Mouse (Mus musculus): ENCODE measurements at regions not wholly inside any gene's neighbourhood (a gene's known extent, or its start where the extent isn't known, plus 50 kb on each side); places are given as distances from the start of the nearest gene placed in this dataset.

GRCm38 (mm10) chr1:157801151-157801550 is 294.6 kb downstream of the Sec16b start:
- no peaks in the 10 kb centered on the region for H3K36me3 ChIP-seq (ENCODE audit: control insufficient read depth, insufficient read depth, low read length)
- WGBS, result 73% methylated on average over 3 of the region's 3 CpGs
- H3K4me1 ChIP-seq (ENCODE audit: control insufficient read depth, insufficient read depth, insufficient read length, low read length), result no peaks in the 10 kb centered on the region
- TF ChIP-seq POLR2A (IDR thresholded peaks at IDR 0.05; ENCODE audit: low read depth, low read length) (no peak), CTCF (IDR thresholded peaks at IDR 0.05; ENCODE audit: extremely low read depth, insufficient read length, insufficient replicate concordance, low read depth, low read length) (no peak)
- H3K27ac ChIP-seq (ENCODE audit: insufficient read depth, low read depth, low read length), result no peak overlapping the region
- no peak overlapping the region for H3K4me3 ChIP-seq (ENCODE audit: low read depth, low read length)
- no peaks in the 10 kb centered on the region for H3K27me3 ChIP-seq (ENCODE audit: control insufficient read depth, insufficient read depth, low read length)

- Histone ChIP-seq H3K4me1 (ENCODE audit: control insufficient read depth, insufficient read depth, insufficient read length, low read length) (no peaks in the 10 kb centered on the region), H3K27me3 (ENCODE audit: control insufficient read depth, insufficient read depth, low read length) (no peaks in the 10 kb centered on the region), H3K27ac (ENCODE audit: insufficient read depth, low read depth, low read length) (no peak overlapping the region), H3K36me3 (ENCODE audit: control insufficient read depth, insufficient read depth, low read length) (no peaks in the 10 kb centered on the region), H3K4me3 (ENCODE audit: low read depth, low read length) (no peak overlapping the region)
- TF ChIP-seq POLR2A (IDR thresholded peaks at IDR 0.05; ENCODE audit: low read depth, low read length) (no peak), CTCF (IDR thresholded peaks at IDR 0.05; ENCODE audit: extremely low read depth, insufficient read length, insufficient replicate concordance, low read depth, low read length) (no peak)
- 60% methylated on average over 3 of the region's 3 CpGs for WGBS
Observed at GRCm38 (mm10) chr1:157804229-157804628, 297.7 kb downstream of the Sec16b start.

- Histone ChIP-seq H3K36me3 (ENCODE audit: control insufficient read depth, insufficient read depth, low read length) (no peaks in the 10 kb centered on the region), H3K4me1 (ENCODE audit: control insufficient read depth, insufficient read depth, insufficient read length, low read length) (no peaks in the 10 kb centered on the region), H3K4me3 (ENCODE audit: low read depth, low read length) (no peak overlapping the region), H3K27ac (ENCODE audit: insufficient read depth, low read depth, low read length) (no peak overlapping the region), H3K27me3 (ENCODE audit: control insufficient read depth, insufficient read depth, low read length) (no peaks in the 10 kb centered on the region)
- no peak for TF ChIP-seq CTCF (IDR thresholded peaks at IDR 0.05; ENCODE audit: extremely low read depth, insufficient read length, insufficient replicate concordance, low read depth, low read length)
- no peak for TF ChIP-seq POLR2A (IDR thresholded peaks at IDR 0.05; ENCODE audit: low read depth, low read length)
- WGBS, result 64% methylated on average over 1 of the region's 1 CpGs
Observed at GRCm38 (mm10) chr1:157806296-157806695, 299.8 kb downstream of the Sec16b start.

GRCm38 (mm10) chr1:157809674-157810471 is 303.3 kb downstream of the Sec16b start:
- TF ChIP-seq POLR2A (IDR thresholded peaks at IDR 0.05; ENCODE audit: low read depth, low read length), result no peak
- TF ChIP-seq CTCF (IDR thresholded peaks at IDR 0.05; ENCODE audit: extremely low read depth, insufficient read length, insufficient replicate concordance, low read depth, low read length), result no peak
- no peaks in the 10 kb centered on the region for H3K27me3 ChIP-seq (ENCODE audit: control insufficient read depth, insufficient read depth, low read length)
- WGBS, result 76% methylated on average over 8 of the region's 8 CpGs
- no peaks in the 10 kb centered on the region for H3K4me1 ChIP-seq (ENCODE audit: control insufficient read depth, insufficient read depth, insufficient read length, low read length)
- H3K27ac ChIP-seq (ENCODE audit: insufficient read depth, low read depth, low read length), result no peak overlapping the region
- H3K4me3 ChIP-seq (ENCODE audit: low read depth, low read length), result no peak overlapping the region
- H3K36me3 ChIP-seq (ENCODE audit: control insufficient read depth, insufficient read depth, low read length), result no peaks in the 10 kb centered on the region

- no peaks in the 10 kb centered on the region for H3K27me3 ChIP-seq (ENCODE audit: control insufficient read depth, insufficient read depth, low read length)
- no peaks in the 10 kb centered on the region for H3K36me3 ChIP-seq (ENCODE audit: control insufficient read depth, insufficient read depth, low read length)
- no peaks in the 10 kb centered on the region for H3K4me1 ChIP-seq (ENCODE audit: control insufficient read depth, insufficient read depth, insufficient read length, low read length)
- TF ChIP-seq POLR2A (IDR thresholded peaks at IDR 0.05; ENCODE audit: low read depth, low read length) (no peak), CTCF (IDR thresholded peaks at IDR 0.05; ENCODE audit: extremely low read depth, insufficient read length, insufficient replicate concordance, low read depth, low read length) (no peak)
- no peak overlapping the region for H3K27ac ChIP-seq (ENCODE audit: insufficient read depth, low read depth, low read length)
- no peak overlapping the region for H3K4me3 ChIP-seq (ENCODE audit: low read depth, low read length)
Observed at GRCm38 (mm10) chr1:157810657-157811056, 304.1 kb downstream of the Sec16b start.

- H3K27me3 ChIP-seq (ENCODE audit: control insufficient read depth, insufficient read depth, low read length), result no peaks in the 10 kb centered on the region
- no peak overlapping the region for H3K4me3 ChIP-seq (ENCODE audit: low read depth, low read length)
- no peaks in the 10 kb centered on the region for H3K36me3 ChIP-seq (ENCODE audit: control insufficient read depth, insufficient read depth, low read length)
- no peaks in the 10 kb centered on the region for H3K4me1 ChIP-seq (ENCODE audit: control insufficient read depth, insufficient read depth, insufficient read length, low read length)
- H3K27ac ChIP-seq (ENCODE audit: insufficient read depth, low read depth, low read length), result no peak overlapping the region
- TF ChIP-seq POLR2A (IDR thresholded peaks at IDR 0.05; ENCODE audit: low read depth, low read length) (no peak), CTCF (IDR thresholded peaks at IDR 0.05; ENCODE audit: extremely low read depth, insufficient read length, insufficient replicate concordance, low read depth, low read length) (no peak)
- WGBS, result 68% methylated on average over 2 of the region's 2 CpGs
Observed at GRCm38 (mm10) chr1:157827966-157828365, 321.4 kb downstream of the Sec16b start.

GRCm38 (mm10) chr1:157831511-157831910 is 325.0 kb downstream of the Sec16b start:
- no peak overlapping the region for H3K27ac ChIP-seq (ENCODE audit: insufficient read depth, low read depth, low read length)
- no peaks in the 10 kb centered on the region for H3K27me3 ChIP-seq (ENCODE audit: control insufficient read depth, insufficient read depth, low read length)
- no peak for TF ChIP-seq CTCF (IDR thresholded peaks at IDR 0.05; ENCODE audit: extremely low read depth, insufficient read length, insufficient replicate concordance, low read depth, low read length)
- no peak for TF ChIP-seq POLR2A (IDR thresholded peaks at IDR 0.05; ENCODE audit: low read depth, low read length)
- H3K4me1 ChIP-seq (ENCODE audit: control insufficient read depth, insufficient read depth, insufficient read length, low read length), result no peaks in the 10 kb centered on the region
- no peaks in the 10 kb centered on the region for H3K36me3 ChIP-seq (ENCODE audit: control insufficient read depth, insufficient read depth, low read length)
- 41% methylated on average over 2 of the region's 2 CpGs for WGBS
- no peak overlapping the region for H3K4me3 ChIP-seq (ENCODE audit: low read depth, low read length)

Data from small intestine, adult 2 months (tissue).